Mouse (Mus musculus) heart, postnatal 0 days (tissue): ENCODE data around the gene Tha1. TPM values are rescaled to one million over a fixed set of nuclear protein-coding genes. Genes with fewer than 3 reads are reported as not detected.

ENCODE experiments used
- ATAC-seq: fragments of 200-750 bp; cut with Nextera tagmentation; 2 replicates; pipeline ENCODE4 v1.8.0; 2017; ENCODE audit warnings: low read depth, moderate number of reproducible peaks, moderate library complexity; ENCODE audit not compliant: insufficient read depth
- DNase-seq: peaks from one replicate; pipeline ENCODE4 v3.0.0-alpha.2; 2016; ENCODE audit warnings: low spot score
- H3K27ac ChIP-seq: fragments of 300-500 bp; sonication (generic); 2 replicates; pipeline ENCODE4 v1.5.1; 2014; ENCODE audit warnings: low read depth, mild to moderate bottlenecking
- H3K27me3 ChIP-seq: fragments of 300-500 bp; sonication (generic); 2 replicates; pipeline ENCODE4 v1.6.1; 2014; ENCODE audit warnings: low read length, mixed read lengths; ENCODE audit not compliant: control insufficient read depth, insufficient read depth
- H3K36me3 ChIP-seq: fragments of 300-500 bp; sonication (generic); replicated peaks from 2 replicates; pipeline ENCODE4 v1.6.1; 2014; ENCODE audit warnings: low read length, mixed read lengths; ENCODE audit not compliant: control insufficient read depth, insufficient read depth
- H3K4me1 ChIP-seq: fragments of 300-500 bp; sonication (generic); 2 replicates; pipeline ENCODE4 v1.6.1; 2014; ENCODE audit warnings: antibody characterized with exemption; ENCODE audit not compliant: control insufficient read depth, insufficient read depth
- H3K4me2 ChIP-seq: fragments of 300-500 bp; sonication (generic); 2 replicates; pipeline ENCODE4 v1.6.1; 2014; ENCODE audit warnings: low read depth, mild to moderate bottlenecking, low read length, moderate library complexity
- H3K4me3 ChIP-seq: fragments of 300-500 bp; sonication (generic); 2 replicates; pipeline ENCODE4 v1.5.1; 2014; ENCODE audit warnings: low read depth, low read length
- H3K9ac ChIP-seq: fragments of 300-500 bp; sonication (generic); replicated peaks from 2 replicates; pipeline ENCODE4 v1.6.1; 2014; ENCODE audit warnings: low read depth, low read length, mixed read lengths
- H3K9me3 ChIP-seq: fragments of 300-500 bp; sonication (generic); replicated peaks from 2 replicates; pipeline ENCODE4 v1.6.1; 2016; ENCODE audit warnings: low read length; ENCODE audit not compliant: control insufficient read depth
- CTCF ChIP-seq: IDR thresholded peaks from 2 replicates; pipeline ENCODE4 v1.5.1; 2016; ENCODE audit warnings: antibody characterized with exemption, control low read depth, low read depth
- EP300 ChIP-seq: IDR thresholded peaks from 2 replicates; pipeline ENCODE4 v1.6.1; 2016; ENCODE audit warnings: antibody characterized with exemption, low read depth
- WGBS: fragments of 180-500 bp; shearing (Covaris S2); extraction: QIAGEN DNeasy Blood & Tissue Kit; methylation state at CpG from one replicate; pipeline ENCODE4 v1.1.7; 2014; 5-methylcytosine and 5-hydroxymethylcytosine counted together
- polyA plus RNA-seq: library from polyadenylated mRNA; unstranded; fragments of >200 nt; fragmentation: Nextera tagmentation; extraction: Ambion mirVana; gene quantifications from 2 replicates; pipeline ENCODE4 v1.2.1, GENCODE M21; 2015
- total RNA-seq: library from RNA; depleted of rRNA; stranded (reverse); fragments of >200 nt; gene quantifications from 2 replicates; pipeline ENCODE4 v1.2.3, GENCODE M21; 2014; ENCODE audit warnings: low replicate concordance

Tha1 gene
- total and polyA plus RNA-seq, 2 experiments from 2014 or later: 7.8 to 9.4 TPM

GRCm38 (mm10) chr11:117865988-117866387 lies 7.3 kb downstream of the Tha1 start:
- no peaks in the 10 kb centered on the region; the same call in 1 of the 2 replicates for H3K4me1 ChIP-seq
- H3K9ac ChIP-seq: no peak overlapping the region
- no peak for ATAC-seq
- no peaks in the 10 kb centered on the region for H3K36me3 ChIP-seq
- H3K27ac ChIP-seq: no peak overlapping the region
- WGBS: 57% methylated on average over 6 of the region's 6 CpGs
- no peak overlapping the region for H3K4me3 ChIP-seq
- H3K9me3 ChIP-seq: no peaks in the 10 kb centered on the region
- no peak for DNase-seq
- peaks cover 13% of the 10 kb centered on the region for H3K27me3 ChIP-seq
- no peak for TF ChIP-seq EP300
- TF ChIP-seq CTCF: no peak
- H3K4me2 ChIP-seq: no peak overlapping the region

GRCm38 (mm10) chr11:117864805-117865204 lies 8.5 kb downstream of the Tha1 start:
- Histone ChIP-seq H3K9me3 (no peaks in the 10 kb centered on the region), H3K27me3 (peaks cover 25% of the 10 kb centered on the region), H3K36me3 (no peaks in the 10 kb centered on the region), H3K4me2 (no peak overlapping the region), H3K9ac (no peak overlapping the region), H3K4me3 (no peak overlapping the region), H3K4me1 (no peaks in the 10 kb centered on the region), H3K27ac (no peak overlapping the region)
- no peak for ATAC-seq
- DNase-seq: no peak
- WGBS: 60% methylated on average over 2 of the region's 2 CpGs
- TF ChIP-seq CTCF (no peak), EP300 (no peak)

DNA sequence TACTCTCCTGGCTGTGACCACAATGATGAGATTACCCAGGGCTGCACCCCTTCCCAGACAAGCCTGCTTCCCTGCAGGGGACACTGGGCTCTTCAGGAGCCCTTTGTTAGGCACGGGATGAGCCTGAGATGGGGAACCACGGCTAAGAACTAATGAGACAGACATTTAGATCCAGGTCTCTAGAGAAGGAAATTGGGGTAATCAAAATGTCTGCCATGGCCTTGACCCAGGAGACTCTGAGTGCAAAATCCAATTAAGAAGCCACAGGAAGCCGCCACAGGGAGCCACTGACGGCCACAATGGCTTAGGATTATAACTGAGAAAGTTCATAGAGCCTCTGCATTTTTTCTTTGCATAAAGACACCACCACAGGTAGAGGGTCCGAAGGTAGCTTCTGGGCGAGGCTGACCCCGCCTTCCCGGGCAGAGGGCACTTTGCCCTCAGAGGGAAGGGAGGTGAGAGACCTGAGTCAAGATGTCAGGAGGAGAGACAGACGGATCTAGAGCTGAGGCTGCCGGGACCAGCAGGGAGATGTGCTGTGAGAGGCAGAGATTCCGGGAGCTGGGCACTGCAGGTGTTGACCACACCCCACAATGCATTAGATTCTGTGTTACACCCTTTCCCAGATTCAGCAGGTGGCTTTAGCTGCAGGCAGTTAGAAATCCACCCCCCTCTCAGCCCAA lies 10.0 kb downstream of the Tha1 start:
- H3K4me1 ChIP-seq: no peaks in the 10 kb centered on the region
- H3K36me3 ChIP-seq: 0 out of 2 replicates have a peak, but pooled peaks cover 2% of the 10 kb centered on the region
- H3K27me3 ChIP-seq: peaks cover 27% of the 10 kb centered on the region
- DNase-seq (no peak), ATAC-seq (no peak)
- no peak overlapping the region for H3K27ac ChIP-seq
- H3K4me2 ChIP-seq: no peak overlapping the region
- no peak overlapping the region for H3K4me3 ChIP-seq
- no peak for TF ChIP-seq EP300
- no peak for TF ChIP-seq CTCF
- 53% methylated on average over 11 of the region's 11 CpGs for WGBS
- H3K9me3 ChIP-seq: no peaks in the 10 kb centered on the region
- no peak overlapping the region for H3K9ac ChIP-seq

- no peak within 1 kb of the TSS for H3K9ac ChIP-seq
- H3K4me1 ChIP-seq: no peaks in the 10 kb centered on the region
- peaks cover 27% of the 10 kb centered on the region for H3K27me3 ChIP-seq
- no peak within 1 kb of the TSS for H3K4me2 ChIP-seq
- H3K9me3 ChIP-seq: no peaks in the 10 kb centered on the region
- no peak within 1 kb of the TSS for H3K27ac ChIP-seq
- DNase-seq (no peak), ATAC-seq (no peak)
- WGBS: 4% methylated on average over 23 of the region's 23 CpGs
- no peak for TF ChIP-seq CTCF
- no peak for TF ChIP-seq EP300
- H3K4me3 ChIP-seq: no peak within 1 kb of the TSS; the same call in 1 of the 2 replicates
- H3K36me3 ChIP-seq: peaks cover 21% of the 10 kb centered on the region
Measured at GRCm38 (mm10) chr11:117860601-117861000, 12.7 kb downstream of the Tha1 start, which contains the start of gene Tmem235. Gene Tmem235, plus strand, starts transcription at chr11:117860752.

- H3K4me2 ChIP-seq: no peak overlapping the region
- H3K9ac ChIP-seq: no peak overlapping the region
- no peaks in the 10 kb centered on the region for H3K4me1 ChIP-seq
- ATAC-seq (no peak), DNase-seq (no peak)
- H3K27me3 ChIP-seq: peaks cover 27% of the 10 kb centered on the region
- H3K4me3 ChIP-seq: no peak overlapping the region
- H3K27ac ChIP-seq: no peak overlapping the region
- no peak for TF ChIP-seq CTCF
- TF ChIP-seq EP300: no peak
- WGBS: 62% methylated on average over 3 of the region's 3 CpGs
- H3K9me3 ChIP-seq: no peaks in the 10 kb centered on the region
- peaks cover 35% of the 10 kb centered on the region for H3K36me3 ChIP-seq
Measured at GRCm38 (mm10) chr11:117858392-117858791, 14.9 kb downstream of the Tha1 start.

DNA sequence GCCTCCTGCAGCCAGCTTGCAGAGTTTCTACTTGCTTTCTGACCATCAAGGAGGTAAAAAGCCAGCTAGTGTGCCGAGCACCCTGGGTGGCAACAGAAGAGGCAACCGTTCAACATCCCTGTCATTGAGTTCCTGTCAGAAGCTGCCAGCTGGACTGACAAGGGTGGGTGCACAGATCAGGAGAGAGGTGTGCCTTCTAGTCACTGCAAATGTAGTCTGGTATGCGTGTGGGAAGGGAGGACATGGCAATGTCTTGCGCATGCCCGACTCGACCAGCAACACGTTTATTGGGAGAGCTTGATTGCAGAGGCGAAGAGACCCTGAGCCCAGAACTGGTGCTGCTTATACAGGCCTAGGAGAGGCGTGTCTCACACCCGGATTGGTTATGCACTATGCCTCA lies 15.8 kb downstream of the Tha1 start:
- no peaks in the 10 kb centered on the region for H3K9me3 ChIP-seq
- 94% methylated on average over 10 of the region's 10 CpGs for WGBS
- H3K4me1 ChIP-seq: no peaks in the 10 kb centered on the region
- DNase-seq (no peak), ATAC-seq (no peak)
- no peak overlapping the region for H3K27ac ChIP-seq
- peaks cover 43% of the 10 kb centered on the region for H3K36me3 ChIP-seq
- no peak overlapping the region for H3K9ac ChIP-seq
- TF ChIP-seq CTCF (no peak), EP300 (no peak)
- H3K4me2 ChIP-seq: no peak overlapping the region
- H3K27me3 ChIP-seq: peaks cover 22% of the 10 kb centered on the region
- no peak overlapping the region for H3K4me3 ChIP-seq
